Mouse (Mus musculus): Measurements from ENCODE around the gene Abr. TPM values are rescaled to one million over a fixed set of nuclear protein-coding genes. Genes with fewer than 3 reads are reported as not detected.

The Abr gene
- polyA plus RNA-seq, 1 experiment from 2014 or later: 25.8 TPM

- Histone ChIP-seq H3K4me3 (ENCODE audit: control insufficient read depth in 1 of 2, insufficient read depth in 1 of 2, low read depth in 1 of 2, low read length in 2 of 2) (no peak overlapping the region), H3K36me3 (ENCODE audit: control insufficient read depth, insufficient read depth, low read length) (peaks cover 29% of the 10 kb centered on the region), H3K9ac (ENCODE audit: low read length) (0 out of 2 replicates have a peak overlapping the region, but pooled peaks have one; percentile 40), H3K27me3 (ENCODE audit: control insufficient read depth, insufficient read depth, low read length) (no peaks in the 10 kb centered on the region), H3K27ac (replicated peaks in 1 of 2; ENCODE audit: control insufficient read depth in 1 of 2, insufficient read depth in 1 of 2, low read depth in 2 of 2, low read length in 2 of 2) (peak overlapping the region in 1 of 2 experiments; percentile 73; a peak in 2 of 4 replicates), H3K9me3 (ENCODE audit: control insufficient read depth, low read length) (no peaks in the 10 kb centered on the region), H3K4me2 (ENCODE audit: low read length) (no peak overlapping the region), H3K4me1 (ENCODE audit: control insufficient read depth in 2 of 2, insufficient read depth in 2 of 2, low read length in 2 of 2) (peaks cover 26 to 41% of the 10 kb centered on the region in 2 experiments)
- no peak for ATAC-seq (ENCODE audit: insufficient number of reproducible peaks, insufficient read depth, low FRiP score, low read depth)
- 25% methylated on average over 2 of the region's 2 CpGs for WGBS
These were observed 138.1 kb downstream of the Abr start for GRCm38 (mm10) chr11:76484033-76484432.

DNA sequence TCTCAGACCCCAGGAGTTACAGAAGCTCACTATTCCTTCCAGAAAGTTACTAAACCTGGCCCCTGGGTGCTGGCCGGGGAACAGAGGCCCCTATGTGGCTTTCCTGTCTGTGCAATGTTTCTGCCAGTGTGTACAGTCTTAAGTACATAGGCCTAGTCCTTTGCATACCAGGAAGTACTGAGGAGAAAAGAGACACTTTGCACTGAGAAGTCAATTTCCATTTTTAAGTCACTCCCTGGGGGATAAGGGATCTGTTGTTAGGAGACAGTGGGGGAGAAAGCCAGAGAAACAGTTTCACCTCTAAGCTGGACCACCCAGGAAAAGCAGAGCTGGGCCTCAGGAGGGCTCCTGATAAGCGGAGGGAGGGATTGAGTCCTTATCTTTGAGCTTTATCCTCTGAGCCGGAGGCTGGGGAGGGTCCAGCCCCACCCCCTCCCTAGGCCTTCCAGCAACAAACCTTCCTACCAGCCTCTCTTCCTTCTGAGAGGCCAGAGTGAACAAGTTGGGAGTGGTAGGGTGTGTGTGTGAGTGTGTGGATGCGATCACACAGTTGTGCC is 138.9 kb downstream of the Abr start:
- H3K9me3 ChIP-seq (ENCODE audit: control insufficient read depth, low read length): no peaks in the 10 kb centered on the region
- peak overlapping the region; percentile 40; the same call in 1 of the 2 replicates for H3K9ac ChIP-seq (ENCODE audit: low read length)
- WGBS: 10% methylated on average over 4 of the region's 4 CpGs
- H3K27ac ChIP-seq (replicated peaks in 1 of 2; ENCODE audit: control insufficient read depth in 1 of 2, insufficient read depth in 1 of 2, low read depth in 2 of 2, low read length in 2 of 2): peak overlapping the region; percentile 18 to 73
- H3K27me3 ChIP-seq (ENCODE audit: control insufficient read depth, insufficient read depth, low read length): no peaks in the 10 kb centered on the region
- peak overlapping the region; percentile 25 for H3K4me2 ChIP-seq (ENCODE audit: low read length)
- no peak overlapping the region for H3K4me3 ChIP-seq (ENCODE audit: control insufficient read depth in 1 of 2, insufficient read depth in 1 of 2, low read depth in 1 of 2, low read length in 2 of 2)
- H3K36me3 ChIP-seq (ENCODE audit: control insufficient read depth, insufficient read depth, low read length): peaks cover 37% of the 10 kb centered on the region
- H3K4me1 ChIP-seq (ENCODE audit: control insufficient read depth in 2 of 2, insufficient read depth in 2 of 2, low read length in 2 of 2): peaks cover 26 to 37% of the 10 kb centered on the region in 2 experiments
- ATAC-seq (ENCODE audit: insufficient number of reproducible peaks, insufficient read depth, low FRiP score, low read depth): no peak

DNA sequence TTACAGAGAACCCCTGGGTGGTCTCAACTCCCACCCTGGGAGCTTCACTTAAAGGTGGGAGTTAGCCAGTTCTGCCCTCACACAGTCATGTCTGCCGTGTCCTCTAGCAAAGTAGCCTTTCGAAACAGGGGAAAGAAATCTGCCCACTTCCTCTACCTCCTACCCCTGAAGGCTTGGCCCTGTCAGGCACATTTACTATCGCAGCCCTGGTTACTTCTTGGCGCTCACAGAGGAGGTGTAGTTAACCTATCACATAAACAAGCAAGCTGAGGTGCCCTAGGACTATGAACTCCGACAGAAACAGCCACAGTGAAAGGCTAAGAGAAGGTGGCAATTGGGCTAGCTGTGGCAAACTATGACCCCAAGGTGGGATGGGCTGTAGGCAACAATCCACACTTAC is 139.4 kb downstream of the Abr start:
- Histone ChIP-seq H3K4me3 (ENCODE audit: control insufficient read depth in 1 of 2, insufficient read depth in 1 of 2, low read depth in 1 of 2, low read length in 2 of 2) (no peak overlapping the region), H3K27ac (replicated peaks in 1 of 2; ENCODE audit: control insufficient read depth in 1 of 2, insufficient read depth in 1 of 2, low read depth in 2 of 2, low read length in 2 of 2) (peak overlapping the region; percentile 18 to 73), H3K4me2 (ENCODE audit: low read length) (peak overlapping the region; percentile 25), H3K4me1 (ENCODE audit: control insufficient read depth in 2 of 2, insufficient read depth in 2 of 2, low read length in 2 of 2) (peaks cover 26 to 38% of the 10 kb centered on the region in 2 experiments), H3K9ac (ENCODE audit: low read length) (peak overlapping the region; percentile 46; the same call in 1 of the 2 replicates), H3K36me3 (ENCODE audit: control insufficient read depth, insufficient read depth, low read length) (peaks cover 43% of the 10 kb centered on the region), H3K27me3 (ENCODE audit: control insufficient read depth, insufficient read depth, low read length) (no peaks in the 10 kb centered on the region), H3K9me3 (ENCODE audit: control insufficient read depth, low read length) (no peaks in the 10 kb centered on the region)
- WGBS: 54% methylated on average over 5 of the region's 5 CpGs
- ATAC-seq (ENCODE audit: insufficient number of reproducible peaks, insufficient read depth, low FRiP score, low read depth): no peak

GRCm38 (mm10) chr11:76482183-76482582 is 139.9 kb downstream of the Abr start:
- Histone ChIP-seq H3K4me3 (ENCODE audit: control insufficient read depth in 1 of 2, insufficient read depth in 1 of 2, low read depth in 1 of 2, low read length in 2 of 2) (no peak overlapping the region), H3K27ac (replicated peaks in 1 of 2; ENCODE audit: control insufficient read depth in 1 of 2, insufficient read depth in 1 of 2, low read depth in 2 of 2, low read length in 2 of 2) (peak overlapping the region in 1 of 2 experiments; percentile 73; a peak in 2 of 4 replicates), H3K9ac (ENCODE audit: low read length) (peak overlapping the region; percentile 46; the same call in 1 of the 2 replicates), H3K4me2 (ENCODE audit: low read length) (no peak overlapping the region), H3K36me3 (ENCODE audit: control insufficient read depth, insufficient read depth, low read length) (peaks cover 44% of the 10 kb centered on the region), H3K27me3 (ENCODE audit: control insufficient read depth, insufficient read depth, low read length) (no peaks in the 10 kb centered on the region), H3K4me1 (ENCODE audit: control insufficient read depth in 2 of 2, insufficient read depth in 2 of 2, low read length in 2 of 2) (peaks cover 26 to 43% of the 10 kb centered on the region in 2 experiments), H3K9me3 (ENCODE audit: control insufficient read depth, low read length) (no peaks in the 10 kb centered on the region)
- WGBS: 72% methylated on average over 5 of the region's 5 CpGs
- no peak for ATAC-seq (ENCODE audit: insufficient number of reproducible peaks, insufficient read depth, low FRiP score, low read depth)

DNA sequence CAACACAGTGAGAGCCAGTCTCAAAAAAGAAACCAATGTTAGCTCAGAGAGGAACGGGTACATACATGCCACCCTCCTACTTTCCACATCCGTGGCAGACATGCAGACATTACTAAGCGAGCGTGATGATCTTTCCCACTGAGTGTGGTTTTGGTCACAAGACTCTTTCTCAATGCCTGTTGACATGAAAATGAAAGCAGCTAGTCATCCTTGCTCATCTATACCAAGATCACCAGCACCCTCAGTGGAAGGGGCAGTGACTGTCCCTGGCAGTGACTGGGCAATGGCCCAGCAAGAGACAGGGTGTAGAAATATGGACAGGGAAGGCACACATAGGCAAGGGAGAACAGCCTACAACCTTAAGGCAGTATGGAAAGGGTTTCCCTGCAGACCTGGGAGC is 142.4 kb downstream of the Abr start:
- H3K36me3 ChIP-seq (ENCODE audit: control insufficient read depth, insufficient read depth, low read length): peaks cover 35% of the 10 kb centered on the region
- 97% methylated on average over 4 of the region's 4 CpGs for WGBS
- H3K4me2 ChIP-seq (ENCODE audit: low read length): no peak overlapping the region
- no peaks in the 10 kb centered on the region for H3K27me3 ChIP-seq (ENCODE audit: control insufficient read depth, insufficient read depth, low read length)
- H3K4me1 ChIP-seq (ENCODE audit: control insufficient read depth in 2 of 2, insufficient read depth in 2 of 2, low read length in 2 of 2): peaks cover 22 to 45% of the 10 kb centered on the region in 2 experiments
- H3K9me3 ChIP-seq (ENCODE audit: control insufficient read depth, low read length): no peaks in the 10 kb centered on the region
- no peak overlapping the region for H3K27ac ChIP-seq (replicated peaks in 1 of 2; ENCODE audit: control insufficient read depth in 1 of 2, insufficient read depth in 1 of 2, low read depth in 2 of 2, low read length in 2 of 2)
- no peak overlapping the region for H3K4me3 ChIP-seq (ENCODE audit: control insufficient read depth in 1 of 2, insufficient read depth in 1 of 2, low read depth in 1 of 2, low read length in 2 of 2)
- no peak for ATAC-seq (ENCODE audit: insufficient number of reproducible peaks, insufficient read depth, low FRiP score, low read depth)
- H3K9ac ChIP-seq (ENCODE audit: low read length): no peak overlapping the region

DNA sequence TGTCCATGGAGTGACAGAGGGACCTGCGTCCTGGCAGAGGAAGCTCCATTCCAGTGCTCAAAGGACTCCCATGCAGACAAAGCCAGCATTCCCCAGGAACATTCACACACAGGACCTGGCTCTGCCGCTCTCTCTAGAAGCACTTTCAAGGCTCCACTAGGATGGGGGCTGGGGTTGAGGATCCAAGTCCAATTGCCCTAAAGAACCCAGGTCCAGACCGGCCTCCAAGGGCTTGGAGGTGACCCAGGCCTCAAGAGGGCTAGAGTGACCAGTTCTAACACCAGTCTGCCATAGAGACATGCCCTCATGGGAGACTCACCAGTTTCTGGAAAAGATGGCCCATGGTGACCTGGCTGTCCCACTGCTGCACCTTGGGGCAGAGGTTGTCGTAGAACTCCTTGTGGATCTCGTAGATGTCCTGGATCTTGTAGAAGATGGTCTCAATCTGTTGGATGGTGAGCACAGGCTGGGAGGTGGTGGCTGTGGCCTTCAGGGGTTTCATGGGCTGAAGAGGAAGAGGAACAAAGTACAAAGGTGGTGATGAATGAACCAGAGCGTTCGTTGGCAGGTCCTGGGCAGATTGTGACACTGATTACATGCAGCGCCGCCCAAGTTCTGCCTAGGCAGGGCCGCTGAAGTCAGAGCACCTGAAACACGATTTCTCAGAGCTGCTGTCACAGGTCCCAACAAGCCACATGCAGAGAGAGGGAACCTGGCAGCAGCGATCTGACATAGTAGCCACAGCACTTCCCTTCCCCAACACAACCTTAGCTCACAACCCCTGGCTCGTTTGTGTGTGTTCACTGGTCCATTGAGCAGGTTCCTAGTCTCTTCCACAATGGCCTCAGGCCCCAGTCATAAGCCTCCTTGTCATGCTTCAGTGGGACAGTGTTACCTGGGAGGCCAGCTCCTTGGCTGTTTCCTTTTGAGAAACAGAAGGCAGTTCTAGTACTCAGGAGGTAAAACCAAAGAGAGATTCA is 143.1 kb downstream of the Abr start:
- no peak overlapping the region for H3K27ac ChIP-seq (replicated peaks in 1 of 2; ENCODE audit: control insufficient read depth in 1 of 2, insufficient read depth in 1 of 2, low read depth in 2 of 2, low read length in 2 of 2)
- no peaks in the 10 kb centered on the region for H3K9me3 ChIP-seq (ENCODE audit: control insufficient read depth, low read length)
- no peak overlapping the region for H3K4me3 ChIP-seq (ENCODE audit: control insufficient read depth in 1 of 2, insufficient read depth in 1 of 2, low read depth in 1 of 2, low read length in 2 of 2)
- ATAC-seq (ENCODE audit: insufficient number of reproducible peaks, insufficient read depth, low FRiP score, low read depth): no peak
- 90% methylated on average over 13 of the region's 13 CpGs for WGBS
- H3K9ac ChIP-seq (ENCODE audit: low read length): no peak overlapping the region
- no peaks in the 10 kb centered on the region for H3K27me3 ChIP-seq (ENCODE audit: control insufficient read depth, insufficient read depth, low read length)
- H3K4me1 ChIP-seq (ENCODE audit: control insufficient read depth in 2 of 2, insufficient read depth in 2 of 2, low read length in 2 of 2): peaks cover 22 to 41% of the 10 kb centered on the region in 2 experiments
- H3K4me2 ChIP-seq (ENCODE audit: low read length): no peak overlapping the region
- H3K36me3 ChIP-seq (ENCODE audit: control insufficient read depth, insufficient read depth, low read length): peaks cover 40% of the 10 kb centered on the region

- Histone ChIP-seq H3K4me2 (ENCODE audit: low read length) (no peak overlapping the region), H3K36me3 (ENCODE audit: control insufficient read depth, insufficient read depth, low read length) (peaks cover 42% of the 10 kb centered on the region), H3K9me3 (ENCODE audit: control insufficient read depth, low read length) (no peaks in the 10 kb centered on the region), H3K4me3 (ENCODE audit: control insufficient read depth in 1 of 2, insufficient read depth in 1 of 2, low read depth in 1 of 2, low read length in 2 of 2) (no peak overlapping the region), H3K9ac (ENCODE audit: low read length) (no peak overlapping the region), H3K27ac (replicated peaks in 1 of 2; ENCODE audit: control insufficient read depth in 1 of 2, insufficient read depth in 1 of 2, low read depth in 2 of 2, low read length in 2 of 2) (0 out of 4 replicates have a peak overlapping the region, but pooled peaks of 1 of the 2 experiments have one; percentile 22), H3K27me3 (ENCODE audit: control insufficient read depth, insufficient read depth, low read length) (no peaks in the 10 kb centered on the region), H3K4me1 (ENCODE audit: control insufficient read depth in 2 of 2, insufficient read depth in 2 of 2, low read length in 2 of 2) (peaks cover 5 to 23% of the 10 kb centered on the region in 2 experiments)
- no peak for ATAC-seq (ENCODE audit: insufficient number of reproducible peaks, insufficient read depth, low FRiP score, low read depth)
- WGBS: 32% methylated on average over 5 of the region's 5 CpGs
These were observed 145.0 kb downstream of the Abr start for GRCm38 (mm10) chr11:76477095-76477525.
